Comparison of ENCODE assay signal across 8 mouse cellular contexts in genomic region chr16:10489483-10489882, GRCm38 (mm10). TPM values are rescaled to one million over a fixed set of nuclear protein-coding genes. Genes with fewer than 3 reads are reported as not detected.
DNase-seq lines count a peak whose midpoint lies in the region; ATAC-seq lines count a peak whose summit lies in the region.

No protein-coding gene starts in this region.

- peaks cover 39% of the 10 kb centered on the region for H3K27me3 ChIP-seq in heart, embryonic 10.5 days (ENCODE audit: insufficient read depth, poor library complexity, severe bottlenecking)
- peaks cover 8% of the 10 kb centered on the region; the same call in 1 of the 2 replicates for H3K27me3 ChIP-seq in hindbrain, embryonic 15.5 days
- H3K27me3 ChIP-seq in midbrain, embryonic 10.5 days (ENCODE audit: low read depth, poor library complexity, severe bottlenecking): peaks cover 29% of the 10 kb centered on the region

- H3K4me2 ChIP-seq in hindbrain, embryonic 15.5 days: peak overlapping the region; percentile 34

- H3K36me3 ChIP-seq in heart, embryonic 10.5 days: no peaks in the 10 kb centered on the region
- no peaks in the 10 kb centered on the region for H3K36me3 ChIP-seq in hindbrain, embryonic 15.5 days
- H3K36me3 ChIP-seq in midbrain, embryonic 10.5 days: no peaks in the 10 kb centered on the region

- H3K4me3 ChIP-seq in heart, embryonic 10.5 days: peak overlapping the region; percentile 50
- H3K4me3 ChIP-seq in hindbrain, embryonic 15.5 days: no peak overlapping the region
- peak overlapping the region; percentile 38 for H3K4me3 ChIP-seq in midbrain, embryonic 10.5 days

- H3K9ac ChIP-seq in hindbrain, embryonic 15.5 days: no peak overlapping the region

- H3K27ac ChIP-seq in heart, embryonic 10.5 days: no peak overlapping the region
- H3K27ac ChIP-seq in hindbrain, embryonic 15.5 days (replicated peaks): no peak overlapping the region
- H3K27ac ChIP-seq in midbrain, embryonic 10.5 days (replicated peaks): no peak overlapping the region

- H3K9me3 ChIP-seq in heart, embryonic 10.5 days: no peaks in the 10 kb centered on the region
- no peaks in the 10 kb centered on the region for H3K9me3 ChIP-seq in hindbrain, embryonic 15.5 days
- H3K9me3 ChIP-seq in midbrain, embryonic 10.5 days (replicated peaks): no peaks in the 10 kb centered on the region

- WGBS in heart, embryonic 10.5 days: 6% methylated on average over 9 of the region's 9 CpGs
- WGBS in hindbrain, embryonic 15.5 days: 19% methylated on average over 9 of the region's 9 CpGs
- WGBS in midbrain, embryonic 10.5 days: 14% methylated on average over 9 of the region's 9 CpGs

- no peak for ATAC-seq in hindbrain, embryonic 15.5 days (ENCODE audit: low FRiP score, low read depth)

- H3K4me1 ChIP-seq in heart, embryonic 10.5 days: peaks cover 12% of the 10 kb centered on the region
- H3K4me1 ChIP-seq in hindbrain, embryonic 15.5 days (replicated peaks): 0 out of 2 replicates have a peak, but pooled peaks cover 5% of the 10 kb centered on the region
- H3K4me1 ChIP-seq in midbrain, embryonic 10.5 days: peaks cover 10% of the 10 kb centered on the region

- intact Hi-C loops in heart, postnatal 10 days (cut with DNase I): no loop called here

- DNase-seq in heart, embryonic 10.5 days (ENCODE audit: low spot score): no peak
- no peak for DNase-seq in heart, postnatal 10 days
- peak; percentile 12 for DNase-seq in Muller cell, postnatal 12 days (ENCODE audit: inconsistent ontology term)
- no peak for DNase-seq in midbrain, embryonic 10.5 days (ENCODE audit: low spot score)
- DNase-seq in layer of hippocampus, adult 11-12 months (ENCODE audit: low spot score): no peak
- DNase-seq in right cerebral cortex, adult 18-20 months: no peak
- DNase-seq in retina, postnatal 1 day: no peak

RNA-seq across cellular contexts. Expression of gene Ciita, which starts 9.6 kb away (rescaled TPM):
- 0.05 and 0.27 TPM in 2 replicates for polyA plus RNA-seq in heart, embryonic 10.5 days (2016; fragmentation: Nextera tagmentation; extraction: Ambion mirVana)
- under 1 TPM; 0.17 to 0.35 TPM for total RNA-seq in heart, postnatal 10 days (2021)
- polyA plus RNA-seq in hindbrain, embryonic 15.5 days (2015; fragmentation: Nextera tagmentation; extraction: Ambion mirVana): 0.37 and 0.52 TPM in 2 replicates
- 0.16 and 0.22 TPM in 2 replicates for polyA plus RNA-seq in midbrain, embryonic 10.5 days (2016; fragmentation: Nextera tagmentation; extraction: Ambion mirVana)

RNA-seq across cellular contexts. Expression of gene Tvp23a, which starts 42.3 kb away (rescaled TPM):
- polyA plus RNA-seq in heart, embryonic 10.5 days (2016; fragmentation: Nextera tagmentation; extraction: Ambion mirVana): 6.0 and 9.2 TPM in 2 replicates
- under 1 TPM; 0.93 to 0.99 TPM for total RNA-seq in heart, postnatal 10 days (2021)
- 46.6 and 49.7 TPM in 2 replicates for polyA plus RNA-seq in hindbrain, embryonic 15.5 days (2015; fragmentation: Nextera tagmentation; extraction: Ambion mirVana)
- polyA plus RNA-seq in midbrain, embryonic 10.5 days (2016; fragmentation: Nextera tagmentation; extraction: Ambion mirVana): 22.9 and 27.5 TPM in 2 replicates

RNA-seq across cellular contexts. Expression of gene Dexi, which starts 53.4 kb away (rescaled TPM):
- polyA plus RNA-seq in heart, embryonic 10.5 days (2016; fragmentation: Nextera tagmentation; extraction: Ambion mirVana): 11.9 and 13.8 TPM in 2 replicates
- 10 to 100 TPM; 23.6 to 27.8 TPM for total RNA-seq in heart, postnatal 10 days (2021)
- polyA plus RNA-seq in hindbrain, embryonic 15.5 days (2015; fragmentation: Nextera tagmentation; extraction: Ambion mirVana): 18.1 and 19.3 TPM in 2 replicates
- polyA plus RNA-seq in midbrain, embryonic 10.5 days (2016; fragmentation: Nextera tagmentation; extraction: Ambion mirVana): 15.6 and 17.4 TPM in 2 replicates

RNA-seq across cellular contexts. Expression of gene Clec16a, which starts 55.7 kb away (rescaled TPM):
- polyA plus RNA-seq in heart, embryonic 10.5 days (2016; fragmentation: Nextera tagmentation; extraction: Ambion mirVana): 24.5 and 27.3 TPM in 2 replicates
- total RNA-seq in heart, postnatal 10 days (2021): 10 to 100 TPM; 47.7 to 50.1 TPM
- 66.2 and 70.2 TPM in 2 replicates for polyA plus RNA-seq in hindbrain, embryonic 15.5 days (2015; fragmentation: Nextera tagmentation; extraction: Ambion mirVana)
- 27.2 and 30.8 TPM in 2 replicates for polyA plus RNA-seq in midbrain, embryonic 10.5 days (2016; fragmentation: Nextera tagmentation; extraction: Ambion mirVana)
